Mouse (Mus musculus) frontal cortex, postnatal 25 days (tissue): ENCODE measurements around the gene Kank2.

Experiments used
- DNase-seq, 2 experiments: peaks; one replicate each; pipeline ENCODE4 v3.0.0; 2022; ENCODE audit warnings: low spot score in 2 of 2

Gene Kank2

DNA sequence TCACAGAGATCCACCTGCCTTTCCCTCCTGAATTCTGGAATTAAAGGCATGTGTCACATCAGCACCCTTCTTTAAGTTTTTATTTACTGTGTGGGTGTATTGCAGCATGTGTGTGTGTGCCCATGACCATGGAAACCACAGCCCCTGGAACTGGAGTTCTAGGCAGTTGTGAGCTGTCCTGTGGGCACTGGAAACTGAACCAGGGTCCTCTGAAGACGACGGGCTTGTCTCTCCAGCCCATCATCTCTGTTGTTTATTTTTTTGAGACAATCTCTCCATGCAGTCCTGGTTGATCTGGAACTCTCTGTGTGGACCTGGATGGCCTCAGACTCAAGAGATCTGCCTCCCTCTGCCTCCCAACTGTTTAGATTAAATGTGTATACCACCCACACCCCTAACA lies 81.5 kb downstream of the Kank2 start:
- no peak for DNase-seq
